Mouse (Mus musculus): Measurements from ENCODE around the gene Pla2g4e. TPM values are rescaled to one million over a fixed set of nuclear protein-coding genes. Genes with fewer than 3 reads are reported as not detected.
A peak's percentile ranks its signal among the peaks of the same experiment; 100 is the strongest.

Pla2g4e gene
- polyA plus RNA-seq, 1 experiment from 2014 or later, result 0.04 TPM

DNA sequence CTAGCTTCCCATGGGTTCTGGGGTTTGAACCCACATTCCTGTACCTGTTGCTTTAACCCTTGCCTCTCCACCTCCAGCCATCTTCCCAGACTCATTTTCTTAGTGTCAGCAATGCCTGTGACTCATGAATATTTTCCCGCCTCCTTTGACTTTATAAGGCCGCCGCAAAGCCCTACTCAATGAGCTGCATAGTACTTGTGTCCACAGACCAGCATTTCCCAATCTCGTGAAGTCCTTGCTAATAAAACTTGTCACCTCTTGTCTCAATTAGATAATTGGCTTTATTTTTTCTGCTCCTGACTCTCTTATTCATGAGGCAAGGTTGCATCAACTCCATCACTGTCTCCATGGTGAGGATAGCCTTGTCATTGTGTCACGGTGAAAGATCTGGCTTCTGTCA is 30.5 kb downstream of the Pla2g4e start:
- H3K9me3 ChIP-seq, result no peaks in the 10 kb centered on the region
- H3K4me1 ChIP-seq, result no peaks in the 10 kb centered on the region
- DNase-seq (ENCODE audit: extremely low spot score, low spot score), result no peak
- H3K27me3 ChIP-seq (ENCODE audit: poor library complexity, severe bottlenecking), result no peaks in the 10 kb centered on the region
- H3K27ac ChIP-seq, result no peak overlapping the region
- no peak overlapping the region for H3K4me3 ChIP-seq
- H3K36me3 ChIP-seq (replicated peaks), result no peaks in the 10 kb centered on the region
- WGBS, result 91% methylated on average over 5 of the region's 5 CpGs

DNA sequence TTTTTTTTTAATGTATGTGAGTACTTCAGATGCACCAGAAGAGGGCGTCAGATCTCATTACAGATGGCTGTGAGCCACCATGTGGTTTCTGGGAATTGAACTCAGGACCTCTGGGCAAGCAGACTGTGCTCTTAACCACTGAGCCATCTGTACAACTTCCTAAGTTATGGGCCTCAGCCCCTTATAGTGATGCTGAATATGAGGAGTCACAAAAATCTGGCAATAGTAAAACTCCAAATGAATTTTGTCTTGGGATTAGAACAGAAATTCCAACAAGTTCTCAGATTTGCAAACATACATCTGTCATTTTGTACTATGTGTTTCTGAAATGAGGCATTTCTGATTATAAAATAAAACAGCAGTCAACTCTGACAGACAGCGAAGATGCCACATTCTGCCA is 33.7 kb downstream of the Pla2g4e start:
- 59% methylated on average over 2 of the region's 2 CpGs for WGBS
- Histone ChIP-seq H3K4me3 (no peak overlapping the region), H3K36me3 (replicated peaks) (no peaks in the 10 kb centered on the region), H3K4me1 (no peaks in the 10 kb centered on the region), H3K9me3 (no peaks in the 10 kb centered on the region), H3K27me3 (ENCODE audit: poor library complexity, severe bottlenecking) (no peaks in the 10 kb centered on the region), H3K27ac (no peak overlapping the region)
- no peak for DNase-seq (ENCODE audit: extremely low spot score, low spot score)

DNA sequence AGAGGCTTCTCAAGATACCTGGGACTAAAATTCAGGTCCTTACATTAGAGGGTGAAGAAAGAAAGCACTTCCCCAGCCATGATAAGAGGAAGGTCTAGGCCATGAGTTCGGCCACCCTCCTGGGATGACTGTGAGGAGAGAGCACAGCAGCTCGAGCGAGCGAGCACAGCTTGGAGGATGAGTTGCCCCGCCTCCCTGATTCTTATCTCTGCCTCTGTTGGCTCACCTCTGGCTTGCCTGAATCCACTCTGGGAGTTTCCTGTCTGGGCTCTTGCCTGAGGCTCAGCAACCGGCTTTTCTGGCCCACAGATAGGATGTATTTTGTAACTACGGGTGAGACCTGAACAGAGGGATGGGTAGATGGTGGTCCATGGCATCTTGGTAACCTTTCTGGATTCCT is 37.2 kb downstream of the Pla2g4e start:
- no peak for DNase-seq (ENCODE audit: extremely low spot score, low spot score)
- 79% methylated on average over 7 of the region's 7 CpGs for WGBS
- H3K27me3 ChIP-seq (ENCODE audit: poor library complexity, severe bottlenecking), result no peaks in the 10 kb centered on the region
- no peak overlapping the region for H3K27ac ChIP-seq
- H3K9me3 ChIP-seq, result no peaks in the 10 kb centered on the region
- H3K4me1 ChIP-seq, result no peaks in the 10 kb centered on the region
- no peaks in the 10 kb centered on the region for H3K36me3 ChIP-seq (replicated peaks)
- no peak overlapping the region for H3K4me3 ChIP-seq

DNA sequence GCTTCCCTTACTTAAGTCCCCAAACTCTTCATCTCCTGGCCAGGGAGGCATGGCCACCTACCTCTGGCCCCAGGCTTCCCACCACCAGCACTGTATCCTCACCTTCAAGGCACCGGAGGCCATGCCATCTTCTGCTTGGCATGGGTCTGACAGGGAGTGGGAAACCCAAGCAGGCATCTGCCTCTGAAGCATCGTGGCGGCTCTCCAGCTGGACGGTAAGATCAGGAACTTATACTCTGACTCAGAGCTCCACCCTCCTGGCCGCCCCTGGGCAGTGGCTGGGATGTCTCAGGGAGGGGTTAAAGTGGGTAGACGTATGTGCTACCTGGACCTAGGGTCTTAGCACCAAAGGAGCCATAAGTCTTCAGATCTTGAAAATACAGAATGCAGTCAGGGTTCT is 38.1 kb downstream of the Pla2g4e start:
- Histone ChIP-seq H3K9me3 (no peaks in the 10 kb centered on the region), H3K36me3 (replicated peaks) (no peaks in the 10 kb centered on the region), H3K4me3 (no peak overlapping the region), H3K4me1 (no peaks in the 10 kb centered on the region), H3K27me3 (ENCODE audit: poor library complexity, severe bottlenecking) (no peaks in the 10 kb centered on the region), H3K27ac (no peak overlapping the region)
- DNase-seq (ENCODE audit: extremely low spot score, low spot score), result no peak
- WGBS, result 84% methylated on average over 6 of the region's 6 CpGs

DNA sequence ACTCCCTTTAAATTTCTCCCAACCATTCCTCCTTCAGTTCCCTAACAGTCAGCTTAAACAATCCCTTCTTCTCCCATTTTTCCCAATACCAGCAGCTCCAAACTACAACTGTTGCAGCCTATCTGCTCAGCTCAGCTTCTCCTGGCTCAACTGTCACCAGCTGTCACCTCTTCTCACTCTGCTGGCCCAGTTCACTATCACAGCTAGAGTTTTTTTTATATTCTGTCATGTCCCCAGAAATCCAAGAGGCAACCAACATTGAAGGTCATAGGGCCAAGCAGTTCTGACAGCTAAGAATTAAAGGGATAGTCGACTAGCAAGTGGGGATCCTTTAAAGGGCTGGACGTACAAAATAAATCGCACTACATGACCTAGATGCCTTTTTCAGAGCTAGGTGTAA is 41.4 kb downstream of the Pla2g4e start:
- Histone ChIP-seq H3K4me1 (no peaks in the 10 kb centered on the region), H3K36me3 (replicated peaks) (no peaks in the 10 kb centered on the region), H3K9me3 (no peaks in the 10 kb centered on the region), H3K27me3 (ENCODE audit: poor library complexity, severe bottlenecking) (no peaks in the 10 kb centered on the region), H3K27ac (no peak overlapping the region), H3K4me3 (no peak overlapping the region)
- DNase-seq (ENCODE audit: extremely low spot score, low spot score), result no peak
- WGBS, result 84% methylated on average over 3 of the region's 3 CpGs

DNA sequence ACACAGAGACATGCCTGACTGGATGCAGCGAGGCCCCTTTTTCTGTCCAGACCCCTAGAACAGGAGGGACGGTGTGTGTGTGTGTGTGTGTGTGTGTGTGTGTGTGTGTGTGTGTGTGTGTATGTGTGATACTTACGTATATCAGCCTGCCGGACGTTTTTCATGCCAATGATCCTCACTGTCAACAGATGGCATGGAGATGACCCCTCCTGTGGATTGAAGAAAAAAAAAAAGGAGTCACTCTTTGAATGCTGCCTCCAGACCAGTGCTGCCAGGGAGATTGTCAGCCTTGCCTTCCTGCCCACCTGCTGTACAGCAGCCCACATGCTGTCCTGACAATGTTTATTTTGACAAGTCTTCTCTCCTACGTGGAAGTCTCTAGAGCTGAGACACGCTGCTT is 45.1 kb downstream of the Pla2g4e start:
- Histone ChIP-seq H3K27me3 (ENCODE audit: poor library complexity, severe bottlenecking) (no peaks in the 10 kb centered on the region), H3K27ac (no peak overlapping the region), H3K36me3 (replicated peaks) (no peaks in the 10 kb centered on the region), H3K4me1 (no peaks in the 10 kb centered on the region), H3K9me3 (no peaks in the 10 kb centered on the region), H3K4me3 (no peak overlapping the region)
- DNase-seq (ENCODE audit: extremely low spot score, low spot score), result no peak
- WGBS, result 84% methylated on average over 6 of the region's 7 CpGs

DNA sequence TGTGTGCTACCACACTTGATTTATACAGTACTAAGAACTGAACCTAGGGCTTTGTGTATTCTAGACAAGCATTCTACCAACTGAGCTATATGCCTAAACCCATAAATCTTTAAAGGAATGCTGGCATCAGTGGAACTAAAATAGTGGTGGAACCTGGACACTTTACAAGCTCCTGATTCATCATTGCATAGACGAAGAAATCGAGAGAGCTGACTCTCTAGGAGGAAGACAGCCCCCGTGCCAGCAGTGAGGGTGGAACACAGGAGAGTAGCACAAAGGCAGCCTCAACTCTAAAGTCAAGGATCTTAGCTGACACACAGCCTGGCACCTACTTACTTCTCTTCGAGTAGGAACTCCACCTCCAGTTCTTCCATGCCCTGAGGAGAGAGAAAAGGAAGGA is 57.0 kb downstream of the Pla2g4e start:
- no peak for DNase-seq (ENCODE audit: extremely low spot score, low spot score)
- Histone ChIP-seq H3K27ac (no peak overlapping the region), H3K9me3 (peaks cover 3% of the 10 kb centered on the region; the same call in 1 of the 2 replicates), H3K36me3 (replicated peaks) (no peaks in the 10 kb centered on the region), H3K4me3 (no peak overlapping the region), H3K27me3 (ENCODE audit: poor library complexity, severe bottlenecking) (no peaks in the 10 kb centered on the region), H3K4me1 (no peaks in the 10 kb centered on the region)
- 89% methylated on average over 4 of the region's 4 CpGs for WGBS

DNA sequence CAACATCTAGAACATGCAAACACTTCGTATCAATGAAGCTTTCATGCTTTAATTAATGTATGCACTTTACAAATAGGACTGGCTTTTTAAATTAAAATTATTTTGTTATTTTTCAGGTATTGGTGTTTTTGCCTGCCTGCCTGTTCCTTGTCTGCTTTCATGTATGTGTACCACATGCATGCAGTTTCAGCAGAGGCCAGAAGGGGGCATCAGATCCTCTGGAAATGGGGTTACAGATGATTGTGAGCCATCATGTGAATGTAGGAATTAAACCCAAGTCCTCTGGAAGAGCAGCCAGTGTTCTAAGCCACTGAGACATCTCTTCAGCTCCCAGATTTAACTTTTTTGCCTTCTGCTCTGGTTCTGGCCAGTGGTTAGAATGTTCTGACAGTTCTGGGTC is 57.6 kb downstream of the Pla2g4e start:
- no peaks in the 10 kb centered on the region for H3K4me1 ChIP-seq
- no peaks in the 10 kb centered on the region for H3K36me3 ChIP-seq (replicated peaks)
- H3K27ac ChIP-seq, result no peak overlapping the region
- WGBS, result 87% methylated on average over 1 of the region's 1 CpGs
- no peak for DNase-seq (ENCODE audit: extremely low spot score, low spot score)
- H3K9me3 ChIP-seq, result peaks cover 3% of the 10 kb centered on the region; the same call in 1 of the 2 replicates
- H3K4me3 ChIP-seq, result no peak overlapping the region
- no peaks in the 10 kb centered on the region for H3K27me3 ChIP-seq (ENCODE audit: poor library complexity, severe bottlenecking)

DNA sequence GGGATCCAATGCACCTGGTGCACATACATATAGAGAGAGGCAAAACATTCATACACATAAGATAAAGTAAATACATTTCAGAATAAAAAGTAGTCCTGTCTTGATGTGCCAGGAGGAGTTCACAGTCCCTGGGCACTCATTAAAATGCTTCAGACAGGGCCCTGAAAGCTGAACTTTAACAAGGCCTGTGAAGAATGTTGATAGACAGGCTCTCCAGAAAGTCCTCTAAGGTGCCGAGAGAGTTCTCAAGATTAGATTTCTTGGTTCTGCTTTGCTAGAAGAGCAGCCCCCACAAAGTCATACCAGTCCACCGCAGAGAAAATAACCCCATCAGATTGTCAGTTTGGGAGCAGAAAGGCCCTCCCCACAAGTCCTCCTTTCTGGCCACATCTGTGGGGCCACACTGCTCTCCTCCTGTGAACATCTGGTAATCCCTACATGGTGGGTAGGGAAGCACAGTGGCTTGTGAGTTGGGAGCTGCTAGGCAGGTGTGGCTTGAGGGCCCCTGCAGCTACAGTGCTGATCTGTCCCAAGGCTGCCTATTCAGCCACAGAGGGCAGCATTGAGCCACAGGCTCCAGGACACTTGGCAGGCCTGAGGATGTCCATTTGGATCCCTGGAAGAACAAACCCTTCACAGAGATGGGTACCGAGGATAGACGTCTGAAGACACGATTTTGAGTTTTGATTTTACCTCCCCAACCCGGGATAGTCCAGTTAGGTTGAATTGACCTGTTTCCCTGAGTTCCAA is 59.4 kb downstream of the Pla2g4e start:
- no peak for DNase-seq (ENCODE audit: extremely low spot score, low spot score)
- 85% methylated on average over 6 of the region's 6 CpGs for WGBS

DNA sequence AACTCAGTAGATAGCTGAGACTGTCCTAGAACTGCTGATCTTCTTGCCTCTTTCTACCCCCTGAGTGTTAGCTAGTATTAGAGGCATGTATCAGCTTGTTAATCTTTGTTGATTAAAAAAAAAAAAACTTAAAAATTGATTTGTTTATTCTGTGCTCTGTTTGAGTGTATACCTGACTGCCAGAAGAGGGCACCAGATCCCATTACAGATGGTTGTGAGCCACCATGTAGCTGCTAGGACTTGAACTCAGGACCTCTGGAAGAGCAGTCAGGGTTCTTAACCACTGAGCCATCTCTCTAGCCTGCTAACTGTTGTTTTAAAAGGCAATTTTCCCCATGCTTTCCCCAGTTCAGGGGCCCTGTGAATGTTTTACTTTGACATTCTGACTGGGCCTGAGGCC is 66.2 kb downstream of the Pla2g4e start:
- H3K27me3 ChIP-seq (ENCODE audit: poor library complexity, severe bottlenecking), result no peaks in the 10 kb centered on the region
- H3K27ac ChIP-seq, result no peak overlapping the region
- DNase-seq (ENCODE audit: extremely low spot score, low spot score), result no peak
- 0 out of 2 replicates have a peak, but pooled peaks cover 5% of the 10 kb centered on the region for H3K4me1 ChIP-seq
- H3K9me3 ChIP-seq, result no peaks in the 10 kb centered on the region
- no peak overlapping the region for H3K4me3 ChIP-seq
- H3K36me3 ChIP-seq (replicated peaks), result no peaks in the 10 kb centered on the region

More for the DNA sequence above, 59.4 kb downstream of the Pla2g4e start:
- H3K4me3 ChIP-seq, result no peak overlapping the region
- H3K27me3 ChIP-seq (ENCODE audit: poor library complexity, severe bottlenecking), result no peaks in the 10 kb centered on the region
- no peaks in the 10 kb centered on the region for H3K36me3 ChIP-seq (replicated peaks)
- no peak overlapping the region for H3K27ac ChIP-seq
- H3K4me1 ChIP-seq, result no peaks in the 10 kb centered on the region
- H3K9me3 ChIP-seq, result no peaks in the 10 kb centered on the region

DNA sequence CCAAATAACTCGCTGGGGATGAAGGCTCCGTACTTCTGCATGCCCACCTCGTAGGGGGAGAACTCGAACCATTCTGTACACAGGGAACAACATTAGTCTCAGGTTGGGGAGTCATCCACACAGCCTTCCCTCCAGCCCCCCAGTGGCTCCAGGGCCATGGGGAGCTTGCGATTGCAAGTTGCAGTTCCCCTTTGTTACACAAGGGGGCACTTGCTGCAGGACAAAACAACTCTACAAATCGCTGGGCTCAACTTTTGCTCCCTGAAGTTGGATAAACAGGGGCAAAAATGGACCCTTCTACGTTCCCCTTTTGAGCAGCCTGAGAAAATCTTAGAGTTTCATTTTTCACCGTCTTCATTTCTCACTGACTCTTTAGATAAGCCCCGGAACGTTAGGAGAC is 71.4 kb downstream of the Pla2g4e start:
- DNase-seq (ENCODE audit: extremely low spot score, low spot score), result peak; percentile 43
- Histone ChIP-seq H3K27ac (no peak overlapping the region), H3K4me3 (no peak overlapping the region), H3K9me3 (no peaks in the 10 kb centered on the region), H3K36me3 (replicated peaks) (no peaks in the 10 kb centered on the region), H3K4me1 (0 out of 2 replicates have a peak, but pooled peaks cover 7% of the 10 kb centered on the region), H3K27me3 (ENCODE audit: poor library complexity, severe bottlenecking) (no peaks in the 10 kb centered on the region)
- WGBS, result 25% methylated on average over 10 of the region's 10 CpGs

DNA sequence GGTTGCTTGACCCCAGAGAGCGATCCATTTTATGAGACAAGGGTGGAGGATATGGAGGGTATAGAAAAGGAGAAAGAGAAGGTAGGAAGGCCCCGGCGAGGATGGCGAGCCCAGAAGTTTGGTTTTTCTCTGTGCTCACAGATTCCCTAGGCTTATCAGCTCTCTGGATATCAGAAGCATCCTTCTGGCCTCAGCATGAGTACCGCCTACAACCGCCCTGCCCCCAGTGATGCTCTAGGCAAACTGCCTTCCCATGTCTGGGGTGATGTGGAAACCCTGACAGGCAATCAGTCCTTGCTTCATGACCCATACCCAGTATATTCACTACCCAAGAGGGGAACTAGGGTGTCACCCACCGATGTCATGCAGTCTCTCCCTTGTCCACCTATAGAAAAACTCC is 73.8 kb downstream of the Pla2g4e start:
- Histone ChIP-seq H3K36me3 (replicated peaks) (no peaks in the 10 kb centered on the region), H3K9me3 (no peaks in the 10 kb centered on the region), H3K27ac (no peak overlapping the region), H3K4me1 (0 out of 2 replicates have a peak, but pooled peaks cover 7% of the 10 kb centered on the region), H3K27me3 (ENCODE audit: poor library complexity, severe bottlenecking) (no peaks in the 10 kb centered on the region), H3K4me3 (no peak overlapping the region)
- DNase-seq (ENCODE audit: extremely low spot score, low spot score), result no peak
- 90% methylated on average over 7 of the region's 7 CpGs for WGBS

DNA sequence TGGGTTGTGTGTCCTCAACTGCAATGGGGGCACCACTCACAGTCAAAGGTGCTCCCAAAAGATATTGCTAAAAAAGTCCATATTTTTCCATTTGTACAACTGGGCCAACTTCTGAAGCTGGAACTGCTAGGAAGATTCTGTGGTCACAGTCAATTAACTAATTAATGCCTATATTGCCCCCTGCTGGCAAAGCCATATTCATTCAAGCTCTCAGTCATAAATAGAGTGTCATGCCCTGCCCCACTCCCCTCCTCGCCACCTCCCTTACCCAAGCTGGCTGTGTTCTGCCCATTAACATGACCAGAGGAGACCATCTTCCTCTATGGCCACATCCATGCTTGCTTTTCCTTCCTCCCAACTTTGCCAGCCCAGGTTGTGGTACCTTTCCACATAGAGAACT is 74.4 kb downstream of the Pla2g4e start:
- Histone ChIP-seq H3K27ac (no peak overlapping the region), H3K4me1 (0 out of 2 replicates have a peak, but pooled peaks cover 7% of the 10 kb centered on the region), H3K9me3 (no peaks in the 10 kb centered on the region), H3K4me3 (no peak overlapping the region), H3K27me3 (ENCODE audit: poor library complexity, severe bottlenecking) (no peaks in the 10 kb centered on the region), H3K36me3 (replicated peaks) (no peaks in the 10 kb centered on the region)
- no peak for DNase-seq (ENCODE audit: extremely low spot score, low spot score)
- 61% methylated on average over 1 of the region's 1 CpGs for WGBS

DNA sequence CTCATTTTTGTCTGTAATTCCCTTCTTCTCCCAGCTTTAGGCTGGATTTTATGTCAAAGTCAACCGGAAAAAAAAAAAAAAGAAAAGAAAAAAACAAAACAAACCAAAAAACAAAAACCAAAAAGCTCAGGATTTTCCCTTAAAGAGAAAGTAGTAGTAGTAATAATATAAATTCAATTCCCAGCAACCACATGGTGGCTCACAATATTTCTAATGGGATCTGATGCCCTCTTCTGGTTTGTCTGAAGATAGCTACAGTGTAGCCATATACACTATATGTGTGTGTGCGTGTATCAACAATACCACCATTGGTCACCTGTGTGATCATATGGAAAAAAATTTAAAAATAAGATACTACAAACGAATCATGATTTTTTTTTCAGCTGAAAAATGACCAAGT is 75.8 kb downstream of the Pla2g4e start:
- no peaks in the 10 kb centered on the region for H3K36me3 ChIP-seq (replicated peaks)
- no peaks in the 10 kb centered on the region for H3K27me3 ChIP-seq (ENCODE audit: poor library complexity, severe bottlenecking)
- H3K4me1 ChIP-seq, result 0 out of 2 replicates have a peak, but pooled peaks cover 6% of the 10 kb centered on the region
- no peaks in the 10 kb centered on the region for H3K9me3 ChIP-seq
- 85% methylated on average over 3 of the region's 3 CpGs for WGBS
- H3K27ac ChIP-seq, result no peak overlapping the region
- no peak for DNase-seq (ENCODE audit: extremely low spot score, low spot score)
- no peak overlapping the region for H3K4me3 ChIP-seq
